ENCODE assay signal across 7 mouse cellular contexts in the genomic region with DNA sequence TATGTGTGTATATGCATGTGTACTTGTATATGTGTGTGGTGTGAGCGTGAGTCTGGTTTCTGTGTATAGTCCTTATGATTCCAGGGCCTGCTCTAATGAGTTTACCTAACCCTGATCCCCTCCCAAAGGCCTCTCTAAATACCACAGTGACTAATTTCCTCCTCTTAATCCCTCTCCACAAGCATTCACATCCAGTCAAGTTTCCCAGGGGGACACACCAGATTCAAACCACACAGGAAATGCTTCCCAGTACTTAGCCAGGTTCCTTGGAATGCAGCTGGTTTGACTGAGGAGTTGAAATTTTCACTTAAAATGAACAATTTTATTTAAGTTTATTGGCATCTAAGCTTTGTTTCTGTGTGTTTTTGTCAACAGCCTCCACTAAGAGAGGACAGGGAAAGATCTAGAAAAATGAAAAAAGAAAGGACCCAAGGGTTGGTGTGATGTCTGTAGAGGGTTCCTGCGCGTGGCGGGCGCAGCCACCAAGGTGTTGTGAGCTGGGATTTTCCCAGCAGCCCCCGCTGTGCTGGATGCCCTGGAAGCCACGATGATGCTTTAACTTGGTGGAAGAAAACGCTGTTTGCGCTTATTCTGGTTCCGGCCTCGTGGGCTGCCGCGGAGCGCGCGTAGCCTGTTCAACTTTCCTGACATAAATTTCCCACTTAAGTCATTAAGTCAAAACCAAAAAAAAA. TPM values are rescaled to one million over a fixed set of nuclear protein-coding genes. Genes with fewer than 3 reads are reported as not detected.
DNase-seq lines count a peak whose midpoint lies in the region; ATAC-seq lines count a peak whose summit lies in the region.

No protein-coding gene starts in this region.

- peak overlapping the region; percentile 59 for H3K4me3 ChIP-seq in embryonic facial prominence, embryonic 10.5 days
- H3K4me3 ChIP-seq in hindbrain, embryonic 15.5 days, result peak overlapping the region; percentile 47
- H3K4me3 ChIP-seq in midbrain, embryonic 15.5 days, result peak overlapping the region; percentile 42

- no peaks in the 10 kb centered on the region for H3K36me3 ChIP-seq in embryonic facial prominence, embryonic 10.5 days (replicated peaks)
- no peaks in the 10 kb centered on the region for H3K36me3 ChIP-seq in hindbrain, embryonic 15.5 days
- H3K36me3 ChIP-seq in midbrain, embryonic 15.5 days (replicated peaks), result no peaks in the 10 kb centered on the region

- WGBS in embryonic facial prominence, embryonic 10.5 days, result 8% methylated on average over 16 of the region's 16 CpGs
- WGBS in hindbrain, embryonic 15.5 days, result 8% methylated on average over 16 of the region's 16 CpGs
- WGBS in midbrain, embryonic 15.5 days, result 7% methylated on average over 16 of the region's 16 CpGs

- H3K4me1 ChIP-seq in embryonic facial prominence, embryonic 10.5 days, result peaks cover 11% of the 10 kb centered on the region
- H3K4me1 ChIP-seq in hindbrain, embryonic 15.5 days (replicated peaks), result peaks cover 22% of the 10 kb centered on the region
- H3K4me1 ChIP-seq in midbrain, embryonic 15.5 days, result peaks cover 8% of the 10 kb centered on the region; the same call in 1 of the 2 replicates

- peaks cover 30% of the 10 kb centered on the region for H3K27me3 ChIP-seq in embryonic facial prominence, embryonic 10.5 days (replicated peaks; ENCODE audit: low read depth, poor library complexity, severe bottlenecking)
- H3K27me3 ChIP-seq in hindbrain, embryonic 15.5 days, result no peaks in the 10 kb centered on the region
- H3K27me3 ChIP-seq in midbrain, embryonic 15.5 days (replicated peaks), result no peaks in the 10 kb centered on the region

- H3K27ac ChIP-seq in embryonic facial prominence, embryonic 10.5 days (replicated peaks), result 0 out of 2 replicates have a peak overlapping the region, but pooled peaks have one; percentile 48
- no peak overlapping the region for H3K27ac ChIP-seq in hindbrain, embryonic 15.5 days (replicated peaks)
- no peak overlapping the region for H3K27ac ChIP-seq in midbrain, embryonic 15.5 days

- H3K9me3 ChIP-seq in embryonic facial prominence, embryonic 10.5 days, result no peaks in the 10 kb centered on the region
- no peaks in the 10 kb centered on the region for H3K9me3 ChIP-seq in hindbrain, embryonic 15.5 days
- no peaks in the 10 kb centered on the region for H3K9me3 ChIP-seq in midbrain, embryonic 15.5 days

- ATAC-seq in hindbrain, embryonic 15.5 days (ENCODE audit: low FRiP score, low read depth), result no peak
- ATAC-seq in midbrain, embryonic 15.5 days (replicated peaks), result peak; percentile 40; the same call in 1 of the 2 replicates

- H3K4me2 ChIP-seq in hindbrain, embryonic 15.5 days, result peak overlapping the region; percentile 94
- H3K4me2 ChIP-seq in midbrain, embryonic 15.5 days, result peak overlapping the region; percentile 91

- H3K9ac ChIP-seq in hindbrain, embryonic 15.5 days, result peak overlapping the region; percentile 48
- peak overlapping the region; percentile 39 for H3K9ac ChIP-seq in midbrain, embryonic 15.5 days

- peak; percentile 25 for DNase-seq in retina, postnatal 1 day
- DNase-seq in retina, embryonic 14.5 days (ENCODE audit: low spot score), result no peak
- no peak for DNase-seq in embryonic facial prominence, embryonic 10.5 days (ENCODE audit: low spot score)
- no peak for DNase-seq in urinary bladder, postnatal 25 days (ENCODE audit: low spot score)
- DNase-seq in cerebellum, postnatal 14 days, result no peak

RNA-seq across cellular contexts. Expression of a gene that starts 22.5 kb away (rescaled TPM):
- 0.35 and 0.38 TPM in 2 replicates for polyA plus RNA-seq in embryonic facial prominence, embryonic 10.5 days (2016; fragmentation: Nextera tagmentation; extraction: Ambion mirVana)
- 0.26 and 0.37 TPM in 2 replicates for polyA plus RNA-seq in hindbrain, embryonic 15.5 days (2015; fragmentation: Nextera tagmentation; extraction: Ambion mirVana)
- polyA plus RNA-seq in midbrain, embryonic 15.5 days (2015; fragmentation: Nextera tagmentation; extraction: Ambion mirVana), result 0.39 and 0.41 TPM in 2 replicates

RNA-seq across cellular contexts. Expression of a gene that starts 28.9 kb away (rescaled TPM):
- 3.7 and 4.9 TPM in 2 replicates for polyA plus RNA-seq in embryonic facial prominence, embryonic 10.5 days (2016; fragmentation: Nextera tagmentation; extraction: Ambion mirVana)
- polyA plus RNA-seq in hindbrain, embryonic 15.5 days (2015; fragmentation: Nextera tagmentation; extraction: Ambion mirVana), result 4.8 and 5.7 TPM in 2 replicates
- polyA plus RNA-seq in midbrain, embryonic 15.5 days (2015; fragmentation: Nextera tagmentation; extraction: Ambion mirVana), result 5.4 and 5.9 TPM in 2 replicates
